Mouse (Mus musculus) erythroblast, embryonic 14.5 days (primary cell): ENCODE measurements around the gene Ptpre.

Source experiments
- GATA1 ChIP-seq: IDR thresholded peaks from 2 replicates; pipeline ENCODE4 v1.6.1; 2012; ENCODE audit warnings: low read length, inconsistent platforms, mixed read lengths
- TAL1 ChIP-seq: IDR thresholded peaks from 3 replicates; pipeline ENCODE4 v1.6.1; 2012; ENCODE audit warnings: low read length, inconsistent platforms, mixed read lengths

- TF ChIP-seq TAL1 (no peak), GATA1 (no peak)
Observed at GRCm38 (mm10) chr7:135526574-135527152, 10.6 kb upstream of the Ptpre start.
